Mouse (Mus musculus) adipocyte (in vitro differentiated cells): ENCODE data around the gene Clic6.
A peak's percentile ranks its signal among the peaks of the same experiment; 100 is the strongest.

ENCODE experiments used
- DNase-seq: peaks from one replicate; pipeline ENCODE4 v3.0.0-alpha.2; 2016; ENCODE audit warnings: low spot score

Clic6 gene

DNA sequence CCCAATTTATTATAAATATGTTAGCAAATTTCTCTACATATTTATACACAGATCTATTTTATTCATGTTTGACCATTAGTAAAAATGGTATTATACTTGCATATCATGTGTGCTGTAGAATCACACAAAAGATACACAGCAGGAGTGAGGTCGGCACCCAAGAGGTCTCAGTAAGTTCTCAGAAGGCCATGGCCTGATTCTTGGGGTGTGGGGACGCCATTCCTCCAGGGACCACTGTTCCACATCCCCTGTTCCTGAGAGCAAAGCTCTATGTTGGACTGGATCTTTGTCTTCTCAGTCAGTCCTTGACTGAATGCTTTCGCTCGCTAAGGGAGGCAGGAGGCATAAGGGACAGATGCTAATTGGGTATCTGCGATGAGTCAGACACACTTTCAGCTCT, at the start of gene Clic6:
Clic6 (plus strand) TSS at position 301 of the 400 bp plus-strand sequence.
- DNase-seq = no peak

DNA sequence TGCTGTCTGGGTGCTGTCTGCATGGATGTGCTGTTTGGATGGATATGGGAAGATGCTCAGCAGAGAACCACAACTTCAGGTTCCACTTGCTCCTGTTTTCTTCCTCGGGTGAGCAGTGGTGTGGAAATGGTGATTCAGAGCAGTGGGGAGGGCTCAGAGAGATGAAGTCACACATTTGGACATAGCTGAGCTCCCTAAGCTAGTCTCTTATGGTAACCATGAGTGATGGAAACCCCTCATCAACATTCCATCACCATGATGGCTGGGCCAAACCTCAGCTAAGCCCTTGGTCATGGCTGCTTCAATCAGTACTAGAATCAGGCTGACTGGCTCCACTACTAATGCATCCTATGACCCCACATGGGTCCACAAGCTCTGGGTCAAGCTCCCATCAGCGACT, 45.8 kb upstream of the Clic6 start:
- no peak for DNase-seq

DNA sequence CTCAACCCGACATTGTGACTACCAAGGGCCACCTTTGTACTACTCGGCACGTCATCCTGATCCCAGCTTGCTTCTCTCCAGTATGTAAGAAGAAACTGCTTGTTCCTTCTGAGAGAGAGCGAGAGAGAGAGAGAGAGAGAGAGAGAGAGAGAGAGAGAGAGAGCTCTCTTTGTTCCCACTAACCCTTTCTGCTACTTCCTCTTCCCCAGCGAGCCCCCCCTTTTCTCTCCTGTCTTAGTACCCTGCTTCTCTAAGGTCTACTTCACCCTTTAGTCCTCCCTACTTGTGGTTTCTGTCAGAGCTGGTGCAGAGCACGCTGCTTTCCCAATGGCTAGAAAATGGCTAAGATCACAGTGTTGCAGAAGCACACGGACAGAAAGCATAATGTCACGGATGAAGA, 45.3 kb upstream of the Clic6 start:
- DNase-seq = no peak

GRCm38 (mm10) chr16:92441203-92441602, 44.3 kb upstream of the Clic6 start:
- no peak for DNase-seq

DNA sequence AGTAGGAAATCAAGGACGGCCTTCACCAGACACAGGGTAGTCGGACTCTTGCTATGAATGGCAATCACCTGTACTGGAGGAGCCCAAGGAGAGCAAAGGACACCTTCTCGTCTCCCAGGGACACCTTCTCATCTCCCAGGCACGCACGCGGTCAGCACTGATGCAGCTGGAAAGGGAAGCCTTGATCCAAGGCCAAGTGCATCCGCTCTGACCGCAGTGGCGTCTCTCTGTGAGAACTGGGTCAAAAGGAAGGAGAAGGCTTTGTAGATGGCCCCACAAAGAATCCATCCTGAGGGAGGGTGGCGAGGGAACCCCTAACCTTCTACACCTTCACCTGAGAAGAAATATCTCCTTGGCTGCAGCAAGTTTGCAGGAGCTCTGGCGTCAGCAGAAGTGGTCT, 43.4 kb upstream of the Clic6 start:
- no peak for DNase-seq

GRCm38 (mm10) chr16:92442946-92443345, 42.6 kb upstream of the Clic6 start:
- no peak for DNase-seq

GRCm38 (mm10) chr16:92443644-92444113, 41.9 kb upstream of the Clic6 start:
- peak; percentile 46 for DNase-seq

DNA sequence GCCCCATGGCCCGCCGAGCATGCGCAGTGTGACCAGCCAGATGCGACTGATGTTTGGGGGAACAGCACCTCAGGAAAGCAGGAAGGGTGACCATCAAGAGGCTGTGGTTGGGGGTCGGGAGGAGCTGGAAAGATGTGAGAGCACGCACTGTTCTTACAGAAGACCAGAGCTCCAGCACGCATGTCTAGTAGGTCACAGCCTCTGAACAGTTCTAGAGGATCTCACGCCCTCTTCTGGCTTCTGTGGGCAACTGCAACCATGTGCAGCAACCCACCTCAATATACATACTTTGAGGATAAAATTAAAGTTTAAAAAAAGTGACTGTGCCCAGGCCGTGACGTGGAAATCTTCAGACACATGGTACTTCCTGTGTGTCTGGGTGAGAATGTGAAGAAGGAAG, 40.2 kb upstream of the Clic6 start:
- no peak for DNase-seq

DNA sequence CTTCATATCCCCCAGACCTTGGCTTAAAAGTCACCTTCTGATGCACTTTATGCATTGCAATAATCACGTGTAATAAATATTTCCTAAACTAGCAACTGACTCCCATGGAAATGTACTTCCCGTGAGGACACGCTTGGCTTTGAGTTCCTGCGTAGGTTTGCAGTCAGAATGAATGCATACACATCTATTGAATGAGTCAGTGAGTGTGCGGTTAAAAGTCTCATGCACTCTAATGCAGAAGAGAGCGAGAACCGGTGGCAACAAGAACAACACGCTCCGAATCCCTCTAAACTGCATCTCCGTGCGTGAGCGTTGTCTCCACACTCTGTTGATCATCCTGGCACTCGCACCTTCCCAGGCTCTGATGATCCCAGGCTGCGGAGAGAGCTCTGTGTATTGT, 36.5 kb upstream of the Clic6 start:
- no peak for DNase-seq

GRCm38 (mm10) chr16:92450331-92450730, 35.2 kb upstream of the Clic6 start:
- no peak for DNase-seq

GRCm38 (mm10) chr16:92451516-92452072, 33.9 kb upstream of the Clic6 start:
- peak; percentile 32 for DNase-seq

DNA sequence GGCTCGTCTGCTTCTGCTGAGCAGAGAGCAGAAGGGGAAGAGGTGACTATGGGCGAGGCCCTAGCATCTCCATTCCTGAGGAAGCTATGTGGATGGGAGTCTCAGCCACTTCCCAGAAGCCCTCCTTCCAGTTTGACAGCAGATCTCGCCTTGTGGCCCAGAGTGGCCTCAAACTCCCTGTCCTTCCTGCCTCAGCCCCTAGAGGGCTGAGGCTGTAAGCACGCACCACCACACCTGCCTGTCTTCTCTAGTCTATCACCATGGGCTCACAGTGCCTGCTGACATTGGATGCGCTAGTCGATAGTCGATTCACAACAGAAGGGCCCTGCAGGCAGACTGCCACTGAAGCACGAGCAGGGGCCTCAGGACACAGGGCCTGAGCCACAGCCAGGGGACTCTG, 32.9 kb upstream of the Clic6 start:
- DNase-seq = no peak

- DNase-seq = no peak
Measured at GRCm38 (mm10) chr16:92454002-92454401, 31.5 kb upstream of the Clic6 start.

DNA sequence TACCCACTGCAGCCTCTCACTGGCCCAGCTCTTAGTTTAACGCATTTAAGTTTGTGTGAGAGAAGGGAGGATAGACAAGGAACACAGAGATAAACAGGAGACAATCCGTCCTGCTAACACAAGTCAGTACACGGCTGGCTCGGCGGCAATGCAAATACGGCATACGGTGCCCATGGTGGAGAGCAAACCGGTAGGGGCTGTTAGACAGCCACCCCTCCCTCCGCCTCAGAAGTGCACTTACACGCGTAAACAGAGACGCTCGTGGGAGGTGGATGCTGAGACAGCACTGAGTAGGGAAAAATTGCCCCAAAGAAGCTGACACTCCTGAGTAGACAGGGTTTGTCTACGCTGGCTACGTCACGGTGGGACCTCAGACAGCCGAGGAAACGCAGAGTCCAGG, 31.0 kb upstream of the Clic6 start:
- no peak for DNase-seq

- no peak for DNase-seq
Measured at GRCm38 (mm10) chr16:92455488-92455887, 30.0 kb upstream of the Clic6 start.

DNA sequence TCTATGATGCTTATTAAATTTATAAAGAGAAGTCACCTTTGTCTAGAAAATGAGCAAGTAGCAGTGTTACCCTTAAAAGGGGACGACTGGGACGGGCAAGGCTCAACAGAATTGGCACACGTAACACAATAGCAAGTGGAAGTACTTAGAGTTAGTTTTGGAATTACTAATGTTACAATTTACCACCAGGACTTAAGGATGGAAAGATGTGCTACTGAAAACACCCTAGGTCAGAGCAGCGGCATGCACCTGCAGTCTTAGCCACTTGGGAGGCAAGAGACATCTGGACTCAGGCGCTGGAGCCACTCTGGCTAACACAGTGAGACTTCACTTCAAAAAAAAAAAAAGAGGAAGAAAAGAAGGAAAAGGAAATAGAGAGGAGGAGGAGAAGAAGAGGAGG, 29.6 kb upstream of the Clic6 start:
- DNase-seq = no peak

GRCm38 (mm10) chr16:92457594-92457993, 27.9 kb upstream of the Clic6 start:
- peak; percentile 87 for DNase-seq

DNA sequence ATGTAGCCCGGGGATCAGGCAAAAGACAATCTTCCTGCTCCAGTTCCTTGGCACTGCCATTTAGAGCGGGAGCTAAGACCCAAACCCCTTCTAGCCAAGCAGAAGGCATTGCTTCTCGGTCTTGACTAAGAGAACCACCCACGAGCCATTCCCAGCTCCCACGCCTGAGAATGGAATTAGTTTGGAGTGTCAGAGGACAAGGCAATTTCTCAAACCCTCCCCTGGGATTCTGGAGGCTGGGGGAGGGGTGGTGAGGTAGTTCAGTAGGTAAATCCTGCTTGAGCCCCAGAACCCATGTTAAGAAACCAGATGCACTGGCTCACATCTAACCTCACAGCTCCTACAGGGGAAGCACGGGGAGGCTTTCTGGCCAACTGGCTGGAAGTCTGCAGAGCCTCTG, 24.1 kb upstream of the Clic6 start:
- no peak for DNase-seq

DNA sequence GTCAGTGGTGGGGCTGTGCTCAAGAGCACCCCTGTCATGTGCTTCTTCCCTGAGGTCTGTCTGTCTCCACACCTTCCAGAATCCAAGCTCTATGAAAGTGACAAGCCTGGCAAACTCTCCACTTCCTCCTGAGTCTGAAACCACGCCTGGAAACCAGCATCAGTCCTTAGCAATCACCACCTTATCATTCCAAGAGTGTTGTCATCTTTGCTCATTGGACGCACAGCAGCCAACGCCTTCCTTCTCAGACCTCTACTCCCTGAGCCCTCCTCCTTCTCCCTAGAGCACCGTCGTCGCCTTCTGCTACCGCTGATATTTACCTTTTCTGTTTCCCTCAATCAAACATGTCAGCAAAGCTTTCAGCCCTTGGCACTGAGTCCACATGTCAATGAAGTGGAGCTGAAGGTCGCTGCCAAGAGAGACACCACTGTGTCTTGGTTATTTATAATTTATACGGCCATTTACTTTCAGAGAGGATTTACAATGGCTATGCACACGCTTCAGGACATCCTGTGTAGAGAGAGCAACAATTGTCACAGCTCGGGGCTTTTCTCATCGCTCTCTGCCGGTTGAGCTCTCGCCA, 21.1 kb upstream of the Clic6 start:
- no peak for DNase-seq

- peak; percentile 27 for DNase-seq
Measured at GRCm38 (mm10) chr16:92465226-92465625, 20.3 kb upstream of the Clic6 start.

- DNase-seq = peak; percentile 100
Measured at GRCm38 (mm10) chr16:92465642-92466526, 19.7 kb upstream of the Clic6 start.

- DNase-seq = peak; percentile 44
Measured at GRCm38 (mm10) chr16:92467041-92467440, 18.5 kb upstream of the Clic6 start.

- DNase-seq = no peak
Measured at GRCm38 (mm10) chr16:92468459-92468858, 17.1 kb upstream of the Clic6 start.
